Mouse (Mus musculus) left cerebral cortex, postnatal 25 days (tissue): ENCODE data around the gene Nup85. TPM values are rescaled to one million over a fixed set of nuclear protein-coding genes. Genes with fewer than 3 reads are reported as not detected.

Experiments used
- DNase-seq, 2 experiments: peaks; one replicate each; pipeline ENCODE4 v3.0.0; 2022; ENCODE audit warnings: low spot score in 2 of 2, mixed read lengths in 1 of 2
- intact Hi-C: fragments of 180-260 bp; cut with DNase I; formaldehyde crosslinking; loops from one replicate; pipeline ENCODE4 v1.15.1; 2025
- total RNA-seq, 2 experiments: library from RNA; stranded (reverse); gene quantifications; 2 replicates each; pipeline ENCODE4 v1.2.3; 2021

Nup85 gene
- total RNA-seq, 2 experiments from 2014 or later: 45.7 to 49.1 TPM

GRCm38 (mm10) chr11:115628465-115629101 lies 64.3 kb downstream of the Nup85 start:
- intact Hi-C loops: loop anchor here (1.0 kb wide), 1 partner anchor 81 kb away; no protein-coding TSS in a partner anchor
- DNase-seq: no peak

GRCm38 (mm10) chr11:115629734-115630531 lies 65.7 kb downstream of the Nup85 start:
- no peak for DNase-seq
- intact Hi-C loops: loop anchor here (5.0 kb wide), 1 partner anchor 182 kb away; the partner anchor contains the start of genes Caskin2 and Tsen54

- DNase-seq: peak in 1 of 2 experiments; percentile 42
- intact Hi-C loops: loop anchor here (5.0 kb wide), 1 partner anchor 181 kb away; the partner anchor contains the start of genes Caskin2 and Tsen54
Observed at GRCm38 (mm10) chr11:115630532-115631504, 66.6 kb downstream of the Nup85 start.

- intact Hi-C loops: loop anchor here (5.0 kb wide), 1 partner anchor 181 kb away; the partner anchor contains the start of genes Caskin2 and Tsen54
- DNase-seq: peak in 1 of 2 experiments; percentile 32
Observed at GRCm38 (mm10) chr11:115631505-115631890, 67.3 kb downstream of the Nup85 start.

GRCm38 (mm10) chr11:115632247-115632646 lies 68.0 kb downstream of the Nup85 start:
- intact Hi-C loops: loop anchor here (5.0 kb wide), 1 partner anchor 180 kb away; the partner anchor contains the start of genes Caskin2 and Tsen54

GRCm38 (mm10) chr11:115632862-115633261 lies 68.6 kb downstream of the Nup85 start:
- intact Hi-C loops: loop anchor here (5.0 kb wide), 1 partner anchor 179 kb away; the partner anchor contains the start of genes Caskin2 and Tsen54

More at GRCm38 (mm10) chr11:115632247-115632646, 68.0 kb downstream of the Nup85 start:
- DNase-seq: no peak

More at GRCm38 (mm10) chr11:115632862-115633261, 68.6 kb downstream of the Nup85 start:
- no peak for DNase-seq

Other genes starting within 250 kb of the Nup85 start
- gene Ush1g, start 242.4 kb upstream of the Nup85 start, total RNA-seq: under 1 TPM; 0.18 to 0.28 TPM
- gene Otop3, start 229.7 kb upstream of the Nup85 start, total RNA-seq: under 1 TPM in 1 of 2 experiments, not detected in 1; 0.14 TPM
- gene Hid1, start 196.7 kb upstream of the Nup85 start, total RNA-seq: 100 to 1,000 TPM; 108 to 111 TPM
- gene Cdr2l, start 182.5 kb upstream of the Nup85 start, total RNA-seq: 10 to 100 TPM; 19.8 to 20.9 TPM
- 100 to 1,000 TPM; 107 to 109 TPM for gene Mrpl58, start 160.7 kb upstream of the Nup85 start, total RNA-seq
- 100 to 1,000 TPM; 447 to 455 TPM for gene Atp5h, start 144.5 kb upstream of the Nup85 start, total RNA-seq
- 10 to 100 TPM; 70.9 to 72.5 TPM for gene Kctd2, start 144.3 kb upstream of the Nup85 start, total RNA-seq
- not detected for gene Trim80, start 123.9 kb upstream of the Nup85 start, total RNA-seq
- not detected for gene Slc16a5, start 102.0 kb upstream of the Nup85 start, total RNA-seq
- 10 to 100 TPM; 12.5 to 12.8 TPM for gene Armc7, start 88.8 kb upstream of the Nup85 start, total RNA-seq
- gene Nt5c, start 72.6 kb upstream of the Nup85 start, total RNA-seq: 10 to 100 TPM; 60.1 to 66.5 TPM
- gene Jpt1, start 50.0 kb upstream of the Nup85 start, total RNA-seq: 100 to 1,000 TPM; 165 to 168 TPM
- 100 to 1,000 TPM; 298 to 313 TPM for gene Sumo2, start 28.2 kb upstream of the Nup85 start, total RNA-seq
- 10 to 100 TPM; 52.2 to 56.2 TPM for gene Mrps7, start 39.5 kb downstream of the Nup85 start, total RNA-seq
- 10 to 100 TPM; 76.5 to 88.6 TPM for gene Gga3, start 39.6 kb downstream of the Nup85 start, total RNA-seq
- gene Mif4gd, start 48.5 kb downstream of the Nup85 start, total RNA-seq: 10 to 100 TPM; 17.6 to 19.4 TPM
- 10 to 100 TPM; 54.3 to 59.3 TPM for gene Slc25a19, start 63.9 kb downstream of the Nup85 start, total RNA-seq
- gene Grb2, start 144.2 kb downstream of the Nup85 start, total RNA-seq: 100 to 1,000 TPM; 204 TPM
- gene Tmem94, start 201.0 kb downstream of the Nup85 start, total RNA-seq: 10 to 100 TPM; 54.9 to 59.1 TPM
- 10 to 100 TPM; 18.8 to 20.7 TPM for gene Caskin2, start 249.2 kb downstream of the Nup85 start, total RNA-seq